Mouse (Mus musculus) liver, adult 10 weeks (tissue): ENCODE results near the gene Cst8. TPM values are rescaled to one million over a fixed set of nuclear protein-coding genes. Genes with fewer than 3 reads are reported as not detected.

Source experiments
- polyA plus RNA-seq: library from polyadenylated mRNA; stranded (reverse); fragments of 350-450 nt; fragmentation: Illumina TruSeq; extraction: RNeasy Lipid Tissue Mini Kit (QIAGEN cat#74804); gene quantifications from one replicate; pipeline ENCODE4 v1.2.3, GENCODE M21; 2014; ENCODE audit warnings: low read depth, low replicate concordance

Gene Cst8
- not detected for polyA plus RNA-seq

DNA sequence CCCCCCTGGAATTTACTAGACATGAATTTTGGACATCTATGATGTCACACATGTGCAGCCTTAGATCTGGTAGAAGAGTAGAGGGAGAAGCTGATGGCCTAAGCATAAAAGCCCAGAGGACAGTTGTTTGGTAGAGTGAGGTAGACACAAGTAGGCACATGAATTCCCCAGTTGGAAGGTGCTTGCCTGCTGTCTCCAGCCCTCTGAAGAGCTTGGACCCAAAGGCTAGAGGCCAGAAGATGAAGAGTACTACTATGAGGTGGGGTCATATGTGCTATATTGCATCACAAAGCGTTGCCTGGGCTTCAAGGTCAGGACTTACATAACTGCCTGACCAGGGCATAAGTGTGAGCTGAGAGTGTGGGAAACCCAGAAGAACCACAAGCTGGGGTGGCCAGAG lies at the start of gene Cst8:
Cst8 (plus strand) TSS at position 301 of the 400 bp plus-strand sequence.

DNA sequence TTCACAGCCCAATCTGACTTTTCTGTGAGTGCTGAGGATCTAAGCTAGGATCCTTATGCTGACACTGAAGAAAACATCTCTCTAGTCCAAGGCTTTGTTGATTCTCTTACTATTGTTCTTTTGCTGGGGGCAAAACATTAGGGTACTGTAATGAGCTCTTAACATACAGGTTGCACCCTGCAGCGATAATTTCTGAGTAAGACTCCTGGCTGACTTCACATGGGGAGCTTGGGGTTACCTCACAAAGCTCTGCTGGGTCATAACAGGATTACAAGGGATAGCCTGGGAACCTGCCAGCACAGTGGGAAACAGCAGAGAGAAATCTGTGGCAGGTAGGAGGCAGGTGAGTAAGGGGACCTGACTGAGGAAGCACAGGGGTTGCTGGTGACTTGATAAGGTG lies 48.5 kb upstream of the Cst8 start, which contains the start of gene Cstl1:
Cstl1 (plus strand) TSS at position 301 of the 400 bp plus-strand sequence.

DNA sequence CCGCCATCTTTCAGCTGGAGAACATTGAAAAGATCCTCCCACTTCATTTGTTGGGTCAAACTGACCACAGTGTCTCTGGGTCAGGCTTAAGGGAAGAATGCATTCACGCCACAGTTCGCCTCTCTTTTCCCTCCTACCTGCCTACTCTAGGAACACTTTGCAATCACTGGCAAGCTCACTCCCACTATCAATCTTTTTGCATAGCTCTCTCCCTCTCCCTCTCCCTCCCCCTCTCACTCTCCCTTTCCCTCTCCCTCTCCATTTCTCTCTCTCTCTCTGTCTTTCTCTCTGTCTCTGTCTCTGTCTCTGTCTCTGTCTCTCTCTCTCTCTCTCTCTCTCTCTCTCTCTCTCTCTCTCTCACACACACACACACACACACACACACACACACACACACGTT lies 27.2 kb upstream of the Cst8 start, which contains the start of gene Cst11:
Cst11 (minus strand) TSS at position 101 of the 400 bp plus-strand sequence.

DNA sequence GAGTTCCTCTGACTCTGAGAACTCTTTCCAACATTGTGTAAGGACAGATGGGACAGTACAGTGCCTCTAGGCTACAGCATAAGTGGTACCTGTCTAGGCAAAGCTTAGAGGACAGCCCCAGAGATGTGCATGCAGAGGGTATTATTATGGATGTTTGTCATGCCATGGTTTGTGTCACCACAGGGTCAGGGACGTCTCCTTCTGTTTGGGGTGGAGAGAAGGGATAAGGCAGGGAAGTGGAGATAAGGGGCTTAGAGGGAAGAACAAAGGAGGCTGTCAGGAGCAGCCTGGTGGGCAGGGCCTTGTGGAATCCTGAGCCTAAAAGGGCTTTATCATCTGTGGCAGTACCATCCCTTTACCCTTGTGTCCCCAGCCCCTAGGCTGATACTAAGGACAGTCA lies 16.9 kb upstream of the Cst8 start, which contains the start of gene 8030411F24Rik:
8030411F24Rik (plus strand) TSS at position 301 of the 400 bp plus-strand sequence.

DNA sequence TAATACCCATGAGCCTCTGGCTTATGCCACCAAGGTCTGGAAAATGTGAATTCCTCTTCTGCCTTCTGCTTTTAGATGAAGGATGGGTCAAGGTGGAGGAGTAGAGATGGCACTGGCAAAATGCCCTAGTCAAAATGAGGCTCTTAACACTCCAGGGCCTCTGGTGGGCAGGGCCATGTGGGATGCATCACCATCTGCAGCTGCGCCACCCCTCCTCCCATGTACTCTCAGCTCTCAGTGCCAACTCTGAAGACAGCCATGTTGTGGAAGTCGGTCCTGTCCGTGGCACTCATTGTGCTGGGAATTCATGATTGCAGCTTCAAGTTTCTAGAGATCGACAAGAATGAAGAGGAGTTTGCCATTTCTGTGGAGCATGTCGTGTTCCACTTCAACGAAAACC lies 9.4 kb upstream of the Cst8 start, which contains the start of gene Cst12:
Cst12 (plus strand) TSS at position 220 of the 400 bp plus-strand sequence.

DNA sequence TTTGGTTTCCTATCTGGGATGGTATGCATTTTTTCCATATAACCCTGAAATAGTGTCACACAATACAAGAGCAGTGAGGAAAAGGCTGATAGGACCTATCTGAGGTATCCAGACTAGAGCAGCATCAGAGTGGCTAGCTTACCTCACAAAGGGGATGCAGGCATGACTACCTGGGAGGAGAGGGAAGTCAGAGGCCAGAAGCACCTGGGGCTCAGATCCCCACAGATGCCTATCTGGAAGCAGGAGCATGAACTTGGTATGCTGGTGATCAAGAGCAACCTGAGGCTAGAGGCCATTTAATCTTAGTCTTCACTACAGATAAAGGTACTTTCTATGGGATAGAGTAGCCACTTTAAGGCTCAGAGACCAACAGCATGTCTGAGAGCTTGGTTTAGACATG lies 21.3 kb downstream of the Cst8 start, which contains the start of gene Cst13:
Cst13 (plus strand) TSS at position 173 of the 400 bp plus-strand sequence.

DNA sequence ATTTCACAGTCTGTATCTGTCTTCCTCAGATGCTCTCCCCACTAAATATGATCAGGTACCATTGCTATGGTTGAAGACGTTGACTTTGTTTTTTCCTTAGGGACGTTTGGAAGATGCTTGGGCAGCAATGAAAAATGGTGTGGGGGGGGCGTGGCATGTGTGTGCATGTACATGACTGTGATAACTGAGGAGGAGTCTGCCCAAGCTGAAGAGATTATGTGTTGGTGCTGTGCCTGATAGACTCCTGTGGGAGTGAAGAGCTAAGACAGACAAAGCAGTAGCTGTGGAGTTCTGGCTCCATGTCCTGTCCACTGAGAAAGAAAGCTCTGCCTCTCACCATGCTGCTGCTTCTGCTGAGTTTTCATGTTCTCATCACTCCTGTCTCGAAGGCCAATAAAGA lies 36.3 kb downstream of the Cst8 start, which contains the start of gene Cst9:
Cst9 (plus strand) TSS at position 236 of the 400 bp plus-strand sequence.

Other genes starting within 250 kb of the Cst8 start
- gene Nxt1, start 126.2 kb upstream of the Cst8 start, polyA plus RNA-seq: 5.0 TPM
- 46.1 TPM for gene Gzf1, start 117.8 kb upstream of the Cst8 start, polyA plus RNA-seq
- 2.3 TPM for gene Napb, start 66.3 kb upstream of the Cst8 start, polyA plus RNA-seq
- not detected for gene Cstl1, start 48.4 kb upstream of the Cst8 start, polyA plus RNA-seq
- not detected for gene Cst11, start 27.3 kb upstream of the Cst8 start, polyA plus RNA-seq
- not detected for gene 8030411F24Rik, start 16.8 kb upstream of the Cst8 start, polyA plus RNA-seq
- not detected for gene Cst12, start 9.4 kb upstream of the Cst8 start, polyA plus RNA-seq
- not detected for gene Cst13, start 21.3 kb downstream of the Cst8 start, polyA plus RNA-seq
- not detected for gene Cst9, start 36.4 kb downstream of the Cst8 start, polyA plus RNA-seq
- gene 9230104L09Rik, start 66.3 kb downstream of the Cst8 start, polyA plus RNA-seq: not detected
- 30.6 TPM for gene Cst3, start 76.9 kb downstream of the Cst8 start, polyA plus RNA-seq
- not detected for gene Gm1330, start 204.5 kb downstream of the Cst8 start, polyA plus RNA-seq
- gene Gm10750, start 218.5 kb downstream of the Cst8 start, polyA plus RNA-seq: not detected